Mouse (Mus musculus) MEL (cell line): ENCODE data around the gene Iqcf1. TPM values are rescaled to one million over a fixed set of nuclear protein-coding genes. Genes with fewer than 3 reads are reported as not detected.

Experiments used
- DNase-seq: peaks from one replicate; pipeline ENCODE4 v3.0.0; 2011; ENCODE audit warnings: low read depth, low spot score
- H3K27ac ChIP-seq: 2 replicates; pipeline ENCODE4 v1.5.1; 2012; ENCODE audit warnings: low read depth, mild to moderate bottlenecking, control low read depth, low read length, moderate library complexity; ENCODE audit not compliant: control insufficient read depth
- H3K27me3 ChIP-seq, 2 experiments: fragments of 150-350 bp in 1 of 2; sonication (generic) in 1 of 2; 2 replicates each; pipeline ENCODE4 v1.6.1; 2012; ENCODE audit warnings: low read length in 2 of 2, mild to moderate bottlenecking in 2 of 2, improper control_type of control experiment in 1 of 2, moderate library complexity in 1 of 2; ENCODE audit not compliant: insufficient read depth in 2 of 2, control insufficient read depth in 1 of 2
- H3K36me3 ChIP-seq, 2 experiments: 2 replicates each; pipeline ENCODE4 v1.6.1; 2012 to 2014; ENCODE audit warnings: low read length in 2 of 2, improper control_type of control experiment in 1 of 2, inconsistent platforms in 1 of 2, mild to moderate bottlenecking in 1 of 2; ENCODE audit not compliant: insufficient read depth in 2 of 2, control insufficient read depth in 1 of 2
- H3K4me1 ChIP-seq, 2 experiments: fragments of 150-350 bp in 1 of 2; sonication (generic) in 1 of 2; 2 replicates each; pipeline ENCODE4 v1.6.1; 2012; ENCODE audit warnings: low read length in 2 of 2, improper control_type of control experiment in 1 of 2, mild to moderate bottlenecking in 1 of 2; ENCODE audit not compliant: insufficient read depth in 2 of 2, control insufficient read depth in 1 of 2
- H3K4me3 ChIP-seq, 2 experiments: fragments of 150-350 bp in 1 of 2; sonication (generic) in 1 of 2; 2 replicates each; pipeline ENCODE4 v1.5.1; 2012; ENCODE audit warnings: low read depth in 2 of 2, low read length in 2 of 2, mild to moderate bottlenecking in 2 of 2, moderate library complexity in 2 of 2, control low read depth in 1 of 2, improper control_type of control experiment in 1 of 2; ENCODE audit not compliant: control insufficient read depth in 1 of 2, insufficient read depth in 1 of 2
- H3K79me2 ChIP-seq: 2 replicates; pipeline ENCODE4 v1.6.1; 2012; ENCODE audit warnings: mild to moderate bottlenecking, low read length, moderate library complexity; ENCODE audit not compliant: control insufficient read depth, poor library complexity, insufficient read depth
- H3K9ac ChIP-seq: 2 replicates; pipeline ENCODE4 v1.6.1; 2012; ENCODE audit warnings: low read depth, mild to moderate bottlenecking, control low read depth, low read length, moderate library complexity; ENCODE audit not compliant: control insufficient read depth, poor library complexity, severe bottlenecking
- H3K9me3 ChIP-seq: fragments of 150-350 bp; sonication (generic); replicated peaks from 2 replicates; pipeline ENCODE4 v1.6.1; 2012; ENCODE audit warnings: mild to moderate bottlenecking, low read length, improper control_type of control experiment, moderate library complexity; ENCODE audit not compliant: insufficient read depth
- CHD1 ChIP-seq: IDR thresholded peaks from 2 replicates; pipeline ENCODE4 v1.6.1; 2012; ENCODE audit warnings: low read depth, mild to moderate bottlenecking, inconsistent platforms, low read length, improper control_type of control experiment
- E2F4 ChIP-seq: IDR thresholded peaks from 2 replicates; pipeline ENCODE4 v1.6.1; 2011; ENCODE audit warnings: low read depth, low read length, improper control_type of control experiment, borderline replicate concordance
- ELF1 ChIP-seq: IDR thresholded peaks from 2 replicates; pipeline ENCODE4 v1.6.1; 2014; ENCODE audit warnings: low read depth, mild to moderate bottlenecking, inconsistent platforms, low read length, improper control_type of control experiment, moderate library complexity
- EP300 ChIP-seq, 2 experiments: IDR thresholded peaks; 2 replicates each; pipeline ENCODE4 v1.6.1; 2011; ENCODE audit warnings: improper control_type of control experiment in 2 of 2, low read length in 2 of 2, low read depth in 1 of 2, mild to moderate bottlenecking in 1 of 2
- GATA1 ChIP-seq: IDR thresholded peaks from 2 replicates; pipeline ENCODE4 v1.6.1; 2011; ENCODE audit warnings: low read depth, low read length, improper control_type of control experiment
- KAT2A ChIP-seq: conservative IDR thresholded peaks from 2 replicates; pipeline ENCODE4 v1.6.1; 2012; ENCODE audit warnings: low read depth, low read length, improper control_type of control experiment, inconsistent platforms
- MEF2A ChIP-seq: IDR thresholded peaks from 2 replicates; pipeline ENCODE4 v1.6.1; 2014; ENCODE audit warnings: low read depth, mild to moderate bottlenecking, inconsistent platforms, low read length, improper control_type of control experiment; ENCODE audit not compliant: poor library complexity, insufficient replicate concordance, severe bottlenecking; ENCODE audit errors: extremely low read depth
- MXI1 ChIP-seq: IDR thresholded peaks from 2 replicates; pipeline ENCODE4 v1.6.1; 2011; ENCODE audit warnings: mild to moderate bottlenecking, low read depth, low read length, improper control_type of control experiment
- NELFE ChIP-seq: IDR thresholded peaks from 2 replicates; pipeline ENCODE4 v1.6.1; 2011; ENCODE audit warnings: low read depth, low read length, improper control_type of control experiment
- RAD21 ChIP-seq: IDR thresholded peaks from 2 replicates; pipeline ENCODE4 v1.6.1; 2011; ENCODE audit warnings: mild to moderate bottlenecking, low read depth, low read length, improper control_type of control experiment
- SMC3 ChIP-seq: IDR thresholded peaks from 2 replicates; pipeline ENCODE4 v1.6.1; 2011; ENCODE audit warnings: low read depth, low read length, improper control_type of control experiment
- TBP ChIP-seq: IDR thresholded peaks from 2 replicates; pipeline ENCODE4 v1.8.0; 2011; ENCODE audit warnings: low read depth, low read length, improper control_type of control experiment
- ZKSCAN1 ChIP-seq: IDR thresholded peaks from 2 replicates; pipeline ENCODE4 v1.6.1; 2012; ENCODE audit warnings: low read depth, mild to moderate bottlenecking, inconsistent platforms, low read length, improper control_type of control experiment, moderate library complexity
- polyA plus RNA-seq, 2 experiments: library from polyadenylated mRNA; stranded (reverse) in 1 of 2; unstranded in 1 of 2; fragments of >175 nt in 1 of 2; fragments of >200 nt in 1 of 2; gene quantifications; 2 replicates each; pipeline versions ENCODE4 v1.2.1 to v1.2.4; 2012; ENCODE audit warnings: low replicate concordance in 2 of 2, low read depth in 1 of 2; ENCODE audit not compliant: insufficient read length in 2 of 2, insufficient read depth in 1 of 2, missing spikeins in 1 of 2
- total RNA-seq: library from RNA; depleted of rRNA; stranded (reverse); fragments of 300-350 nt; gene quantifications from 2 replicates; pipeline ENCODE4 v1.2.3, GENCODE M21; 2012

Iqcf1 gene
- total and polyA plus RNA-seq, 3 experiments: 0.52 TPM; not detected in 2

DNA sequence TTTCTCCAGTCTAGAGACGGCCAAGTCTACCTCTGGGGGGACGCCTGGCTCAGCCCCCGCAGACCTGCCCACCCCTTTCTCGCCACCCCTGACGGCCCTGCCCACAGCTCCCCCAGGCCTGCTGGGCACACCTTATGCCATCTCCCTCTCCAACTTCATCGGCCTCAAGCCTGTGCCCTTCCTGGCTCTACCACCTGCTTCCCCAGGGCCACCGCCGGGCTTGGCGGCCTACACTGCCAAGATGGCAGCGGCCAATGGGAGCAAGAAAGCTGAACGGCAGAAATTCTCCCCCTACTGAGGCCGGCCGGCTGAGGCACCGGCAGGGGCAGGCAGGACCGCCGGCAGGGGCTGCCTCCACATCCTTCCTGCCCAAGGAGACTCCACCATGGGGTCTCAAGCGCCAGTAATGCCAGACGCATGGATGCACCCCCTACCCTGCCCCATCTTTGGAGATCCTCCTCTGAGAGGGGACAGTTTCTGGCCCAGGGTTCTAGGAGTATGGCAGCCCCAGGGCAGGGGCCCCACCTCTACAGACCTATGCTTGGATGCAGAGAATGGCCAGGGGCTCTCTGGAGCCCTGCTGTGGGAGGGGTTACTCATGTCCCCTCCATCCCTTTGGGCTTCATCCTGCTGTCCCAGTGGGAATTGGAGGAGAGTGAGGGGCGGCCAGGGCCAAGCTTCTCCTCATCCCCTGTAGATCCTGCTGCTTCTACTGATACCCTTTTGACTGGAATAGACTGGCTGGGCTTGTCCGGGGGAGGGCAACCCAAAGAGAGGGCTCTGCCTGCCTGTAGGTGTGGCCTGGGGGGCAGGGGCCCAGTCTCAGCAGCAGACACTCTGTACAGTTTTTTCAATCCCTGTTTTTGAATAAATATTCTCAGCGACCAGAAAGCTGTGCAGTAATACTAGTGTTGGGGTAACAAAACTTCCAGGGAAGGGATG is 36.4 kb upstream of the Iqcf1 start:
- Histone ChIP-seq H3K27ac (no peak overlapping the region), H3K27me3 (no peaks in the 10 kb centered on the region), H3K79me2 (no peaks in the 10 kb centered on the region), H3K9me3 (no peaks in the 10 kb centered on the region), H3K4me1 (no peaks in the 10 kb centered on the region), H3K36me3 (no peaks in the 10 kb centered on the region), H3K9ac (no peak overlapping the region), H3K4me3 (no peak overlapping the region)
- DNase-seq: no peak
- TF ChIP-seq ZKSCAN1: no peak
- no peak for TF ChIP-seq TBP

DNA sequence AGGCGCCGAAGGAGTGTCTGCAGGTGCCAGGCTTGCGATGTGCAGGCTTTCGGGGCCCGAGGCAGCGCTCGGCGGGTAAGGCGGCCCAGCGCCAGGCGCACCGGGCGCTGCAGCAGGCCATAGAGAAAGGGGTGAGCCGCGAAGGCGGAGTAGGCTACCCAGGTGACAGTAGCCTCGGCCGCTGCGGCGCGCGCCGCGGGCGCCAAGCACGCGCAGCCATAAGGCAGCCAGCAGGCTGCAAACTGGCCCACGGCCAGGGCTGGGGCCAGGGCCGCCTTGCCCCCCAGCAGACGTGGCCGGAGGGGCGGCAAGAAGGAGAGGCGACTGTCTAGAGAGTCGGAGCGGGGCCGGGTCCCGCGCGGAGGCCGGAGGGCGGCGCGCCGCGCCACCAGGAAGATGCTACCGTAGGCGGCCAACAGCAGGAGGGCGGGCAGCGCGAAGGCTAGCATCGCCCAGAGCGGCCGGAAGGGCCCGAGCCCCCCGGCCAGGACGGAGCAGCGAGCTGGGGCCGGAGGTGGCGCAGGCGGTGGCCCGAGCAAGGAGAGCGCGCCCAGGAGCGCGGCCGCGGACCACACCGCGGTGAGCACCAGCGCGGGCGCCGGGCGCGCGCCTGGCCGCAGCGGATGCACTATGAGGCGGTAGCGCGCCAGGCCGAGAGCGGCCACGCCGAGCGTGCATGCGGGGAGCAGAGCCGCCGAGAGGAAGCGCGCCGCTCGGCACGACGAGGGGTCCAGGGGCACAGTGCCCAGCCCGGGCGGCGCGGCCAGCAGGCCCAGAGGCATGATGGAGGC is 34.8 kb upstream of the Iqcf1 start:
- H3K79me2 ChIP-seq: no peaks in the 10 kb centered on the region
- no peak for DNase-seq
- H3K27me3 ChIP-seq: no peaks in the 10 kb centered on the region
- H3K9me3 ChIP-seq: no peaks in the 10 kb centered on the region
- no peak overlapping the region for H3K4me3 ChIP-seq
- H3K9ac ChIP-seq: no peak overlapping the region
- H3K27ac ChIP-seq: no peak overlapping the region
- H3K4me1 ChIP-seq: peaks cover 0 to 8% of the 10 kb centered on the region in 2 experiments; a peak in 2 of 4 replicates
- TF ChIP-seq E2F4: no peak
- TF ChIP-seq ELF1: no peak
- no peak for TF ChIP-seq GATA1
- TF ChIP-seq NELFE: no peak
- TF ChIP-seq KAT2A: no peak
- TF ChIP-seq MEF2A: no peak
- no peak for TF ChIP-seq SMC3
- no peak for TF ChIP-seq RAD21
- TF ChIP-seq MXI1: no peak
- H3K36me3 ChIP-seq: no peaks in the 10 kb centered on the region; a peak in 1 of 4 replicates

DNA sequence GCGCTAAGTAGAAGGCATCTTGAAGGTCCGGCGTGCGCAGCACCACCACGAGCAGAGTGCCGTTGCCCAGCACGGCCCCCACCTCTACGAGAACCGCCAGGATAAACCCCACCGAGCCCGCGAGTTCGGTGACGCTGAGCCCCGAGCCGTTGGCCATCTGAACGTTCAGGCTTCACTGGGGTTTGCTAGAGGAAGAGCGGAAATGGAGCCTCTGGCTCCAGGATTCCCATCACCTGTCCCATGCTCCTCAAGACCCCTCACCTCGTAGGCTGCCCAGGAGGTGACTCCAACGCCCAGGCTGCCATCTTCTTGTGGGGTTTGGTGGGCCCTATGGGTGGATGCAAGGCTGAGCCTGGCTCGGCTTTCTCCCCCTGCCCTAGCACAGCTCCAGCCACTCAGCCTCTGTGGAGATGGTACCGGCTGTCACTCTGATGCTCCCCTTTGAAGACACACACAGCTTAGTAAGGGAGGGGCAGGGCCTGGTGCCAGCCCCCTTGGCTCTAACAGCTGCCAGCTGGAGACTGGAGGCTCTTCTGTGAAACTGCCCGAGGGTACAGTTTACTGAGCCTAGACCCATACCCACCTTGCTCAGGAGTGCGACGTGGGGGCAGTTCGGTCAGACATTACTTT is 34.1 kb upstream of the Iqcf1 start, which contains the start of gene Gpr62:
Gpr62 (minus strand) TSS at position 368 of the 630 bp plus-strand sequence.
- TF ChIP-seq CHD1: no peak
- no peak for TF ChIP-seq EP300 (IDR thresholded peaks at IDR 0.05; ENCODE audit: low read depth in 1 of 2, low read length in 2 of 2)
- H3K9ac ChIP-seq: no peak within 1 kb of the TSS

More for the DNA sequence above, 34.1 kb upstream of the Iqcf1 start, which contains the start of gene Gpr62:
- Histone ChIP-seq H3K4me3 (no peak within 1 kb of the TSS), H3K36me3 (no peaks in the 10 kb centered on the region; a peak in 1 of 4 replicates), H3K9me3 (no peaks in the 10 kb centered on the region), H3K79me2 (no peaks in the 10 kb centered on the region), H3K4me1 (peaks cover 0 to 8% of the 10 kb centered on the region in 2 experiments; a peak in 2 of 4 replicates), H3K27ac (no peak within 1 kb of the TSS), H3K27me3 (no peaks in the 10 kb centered on the region)
- no peak for DNase-seq
